Mouse (Mus musculus): ENCODE results near the gene Iqub.

Gene Iqub

GRCm38 (mm10) chr6:24514552-24515284 is at the start of gene Iqub:
Iqub (minus strand) TSS chr6:24515067.
- DNase-seq (ENCODE audit: low read depth, low spot score): no peak

GRCm38 (mm10) chr6:24564081-24564480 is 49.2 kb upstream of the Iqub start:
- no peak for DNase-seq (ENCODE audit: low read depth, low spot score)

- peak; percentile 80 for DNase-seq (ENCODE audit: low read depth, low spot score)
These were observed 40.6 kb upstream of the Iqub start for GRCm38 (mm10) chr6:24555488-24555887.

- DNase-seq (ENCODE audit: low read depth, low spot score): peak; percentile 72
These were observed 39.7 kb upstream of the Iqub start for GRCm38 (mm10) chr6:24554427-24555086.

- DNase-seq (ENCODE audit: low read depth, low spot score): no peak
These were observed 37.2 kb upstream of the Iqub start for GRCm38 (mm10) chr6:24552046-24552445.

- DNase-seq (ENCODE audit: low read depth, low spot score): no peak
These were observed 34.9 kb upstream of the Iqub start for GRCm38 (mm10) chr6:24549801-24550200.

GRCm38 (mm10) chr6:24546716-24547420 is 32.0 kb upstream of the Iqub start:
- DNase-seq (ENCODE audit: low read depth, low spot score): no peak

GRCm38 (mm10) chr6:24543119-24543591 is 28.3 kb upstream of the Iqub start:
- DNase-seq (ENCODE audit: low read depth, low spot score): no peak

GRCm38 (mm10) chr6:24542393-24542792 is 27.5 kb upstream of the Iqub start:
- no peak for DNase-seq (ENCODE audit: low read depth, low spot score)

GRCm38 (mm10) chr6:24540106-24540505 is 25.2 kb upstream of the Iqub start:
- no peak for DNase-seq (ENCODE audit: low read depth, low spot score)

GRCm38 (mm10) chr6:24538435-24538834 is 23.6 kb upstream of the Iqub start:
- no peak for DNase-seq (ENCODE audit: low read depth, low spot score)

- peak; percentile 79 for DNase-seq (ENCODE audit: low read depth, low spot score)
These were observed 17.9 kb upstream of the Iqub start for GRCm38 (mm10) chr6:24532804-24533203.

- no peak for DNase-seq (ENCODE audit: low read depth, low spot score)
These were observed 16.0 kb upstream of the Iqub start for GRCm38 (mm10) chr6:24530711-24531420.

GRCm38 (mm10) chr6:24530166-24530565 is 15.3 kb upstream of the Iqub start:
- DNase-seq (ENCODE audit: low read depth, low spot score): no peak

GRCm38 (mm10) chr6:24528064-24528243 is 13.1 kb upstream of the Iqub start, which contains the start of gene Asb15:
Asb15 (plus strand) TSS chr6:24528144.
- DNase-seq (ENCODE audit: low read depth, low spot score): no peak

GRCm38 (mm10) chr6:24527155-24528063 is 12.5 kb upstream of the Iqub start, which contains the start of gene Ndufa5:
Ndufa5 (minus strand) TSS chr6:24528013.
- DNase-seq (ENCODE audit: low read depth, low spot score): peak; percentile 98

GRCm38 (mm10) chr6:24525705-24526104 is 10.8 kb upstream of the Iqub start:
- DNase-seq (ENCODE audit: low read depth, low spot score): no peak

- DNase-seq (ENCODE audit: low read depth, low spot score): no peak
These were observed 1.3 kb upstream of the Iqub start for GRCm38 (mm10) chr6:24516197-24516596.

GRCm38 (mm10) chr6:24504141-24504540 is 10.7 kb downstream of the Iqub start:
- DNase-seq (ENCODE audit: low read depth, low spot score): no peak

GRCm38 (mm10) chr6:24490341-24490740 is 24.5 kb downstream of the Iqub start:
- DNase-seq (ENCODE audit: low read depth, low spot score): no peak

GRCm38 (mm10) chr6:24486530-24486929 is 28.3 kb downstream of the Iqub start:
- no peak for DNase-seq (ENCODE audit: low read depth, low spot score)
